Mouse (Mus musculus) embryo, embryonic 9.5 days (tissue): ENCODE results near the gene Sgms1.
"Not testable (repeated sequence)": the region's sequence is repeated elsewhere in the genome, so short reads cannot be mapped to it uniquely, and the experiment has no call there.

Experiments used
- DNase-seq: peaks from one replicate; pipeline ENCODE4 v3.0.0-alpha.2; 2017; ENCODE audit errors: extremely low spot score

Sgms1 gene

GRCm38 (mm10) chr19:32087736-32088470, 301.6 kb downstream of the Sgms1 start:
- DNase-seq: no peak

DNA sequence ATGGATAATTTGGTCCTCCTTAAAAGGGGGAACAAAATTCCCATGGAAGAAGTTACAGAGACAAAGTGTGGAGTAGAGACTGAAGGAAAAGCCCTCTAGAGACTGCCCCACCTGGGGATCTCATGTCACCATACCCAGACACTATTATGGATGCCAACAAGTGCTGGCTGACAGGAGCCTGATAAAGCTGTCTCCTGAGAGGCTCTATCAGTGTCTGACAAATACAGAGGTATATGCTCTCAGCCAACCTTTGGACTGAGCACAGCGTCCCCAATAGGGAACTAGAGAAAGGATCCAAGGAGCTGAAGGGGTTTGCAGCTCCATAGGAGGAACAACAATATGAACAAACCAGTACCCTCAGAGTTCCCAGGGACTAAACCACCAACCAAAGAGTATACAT, 304.7 kb downstream of the Sgms1 start:
- not testable (repeated sequence) for DNase-seq
